Mouse (Mus musculus): ENCODE data around the gene Crybg3. TPM values are rescaled to one million over a fixed set of nuclear protein-coding genes. Genes with fewer than 3 reads are reported as not detected.

The Crybg3 gene
- total and polyA plus RNA-seq, 3 experiments = 0.10 to 2.9 (median 1.4) TPM

GRCm38 (mm10) chr16:59547887-59548581 lies 52.7 kb downstream of the Crybg3 start:
- H3K9me3 ChIP-seq (replicated peaks) = peaks cover 2% of the 10 kb centered on the region
- H3K4me3 ChIP-seq (ENCODE audit: low read depth, low read length) = no peak overlapping the region
- no peaks in the 10 kb centered on the region for H3K36me3 ChIP-seq (replicated peaks)
- ATAC-seq (ENCODE audit: extremely low read depth, insufficient number of reproducible peaks, low FRiP score, poor library complexity, severe bottlenecking) (no peak), DNase-seq (ENCODE audit: low spot score) (no peak)
- H3K27me3 ChIP-seq (ENCODE audit: insufficient read depth, low read length) = 0 out of 2 replicates have a peak, but pooled peaks cover 4% of the 10 kb centered on the region
- TF ChIP-seq CTCF (IDR thresholded peaks at IDR 0.05; ENCODE audit: low read depth, low read length) (no peak), POLR2AphosphoS5 (IDR thresholded peaks at IDR 0.05; ENCODE audit: insufficient replicate concordance, low read depth, low read length) (no peak), TAL1 (conservative IDR thresholded peaks at IDR 0.05; ENCODE audit: low read depth, low read length) (no peak), GATA2 (IDR thresholded peaks at IDR 0.05; ENCODE audit: borderline replicate concordance, low read depth, low read length) (no peak), GATA1 (IDR thresholded peaks at IDR 0.05; ENCODE audit: borderline replicate concordance, low read length) (no peak)
- no peaks in the 10 kb centered on the region for H3K4me1 ChIP-seq (ENCODE audit: insufficient read depth, low read depth, low read length)

- TF ChIP-seq GATA2 (IDR thresholded peaks at IDR 0.05; ENCODE audit: borderline replicate concordance, low read depth, low read length) = no peak
- Histone ChIP-seq H3K4me3 (ENCODE audit: low read depth, low read length) (no peak overlapping the region), H3K4me1 (ENCODE audit: insufficient read depth, low read depth, low read length) (no peaks in the 10 kb centered on the region), H3K9me3 (replicated peaks) (peaks cover 2% of the 10 kb centered on the region), H3K36me3 (replicated peaks) (no peaks in the 10 kb centered on the region), H3K27me3 (ENCODE audit: insufficient read depth, low read length) (peaks cover 6% of the 10 kb centered on the region; the same call in 1 of the 2 replicates)
- ATAC-seq (ENCODE audit: extremely low read depth, insufficient number of reproducible peaks, low FRiP score, poor library complexity, severe bottlenecking) (no peak), DNase-seq (ENCODE audit: low spot score) (no peak)
These were observed 53.3 kb downstream of the Crybg3 start for GRCm38 (mm10) chr16:59547466-59547865.

GRCm38 (mm10) chr16:59545360-59545759 lies 55.4 kb downstream of the Crybg3 start:
- Histone ChIP-seq H3K36me3 (replicated peaks) (no peaks in the 10 kb centered on the region), H3K27me3 (ENCODE audit: insufficient read depth, low read length) (peaks cover 6% of the 10 kb centered on the region; the same call in 1 of the 2 replicates), H3K9me3 (replicated peaks) (peaks cover 2% of the 10 kb centered on the region), H3K4me1 (ENCODE audit: insufficient read depth, low read depth, low read length) (no peaks in the 10 kb centered on the region), H3K4me3 (ENCODE audit: low read depth, low read length) (no peak overlapping the region)
- ATAC-seq (ENCODE audit: extremely low read depth, insufficient number of reproducible peaks, low FRiP score, poor library complexity, severe bottlenecking) = no peak
- TF ChIP-seq POLR2AphosphoS5 (IDR thresholded peaks at IDR 0.05; ENCODE audit: insufficient replicate concordance, low read depth, low read length) = no peak
- no peak for TF ChIP-seq TAL1 (conservative IDR thresholded peaks at IDR 0.05; ENCODE audit: low read depth, low read length)
- no peak for TF ChIP-seq GATA2 (IDR thresholded peaks at IDR 0.05; ENCODE audit: borderline replicate concordance, low read depth, low read length)
- TF ChIP-seq GATA1 (IDR thresholded peaks at IDR 0.05; ENCODE audit: borderline replicate concordance, low read length) = no peak
- no peak for TF ChIP-seq CTCF (IDR thresholded peaks at IDR 0.05; ENCODE audit: low read depth, low read length)
- DNase-seq (ENCODE audit: low spot score) = no peak

GRCm38 (mm10) chr16:59541382-59541781 lies 59.4 kb downstream of the Crybg3 start:
- Histone ChIP-seq H3K9me3 (replicated peaks) (no peaks in the 10 kb centered on the region), H3K36me3 (replicated peaks) (no peaks in the 10 kb centered on the region), H3K27me3 (ENCODE audit: insufficient read depth, low read length) (peaks cover 6% of the 10 kb centered on the region; the same call in 1 of the 2 replicates), H3K4me1 (ENCODE audit: insufficient read depth, low read depth, low read length) (no peaks in the 10 kb centered on the region), H3K4me3 (ENCODE audit: low read depth, low read length) (no peak overlapping the region)
- no peak for TF ChIP-seq GATA2 (IDR thresholded peaks at IDR 0.05; ENCODE audit: borderline replicate concordance, low read depth, low read length)
- TF ChIP-seq POLR2AphosphoS5 (IDR thresholded peaks at IDR 0.05; ENCODE audit: insufficient replicate concordance, low read depth, low read length) = no peak
- no peak for TF ChIP-seq CTCF (IDR thresholded peaks at IDR 0.05; ENCODE audit: low read depth, low read length)
- no peak for TF ChIP-seq GATA1 (IDR thresholded peaks at IDR 0.05; ENCODE audit: borderline replicate concordance, low read length)
- TF ChIP-seq TAL1 (conservative IDR thresholded peaks at IDR 0.05; ENCODE audit: low read depth, low read length) = no peak
- ATAC-seq (ENCODE audit: extremely low read depth, insufficient number of reproducible peaks, low FRiP score, poor library complexity, severe bottlenecking) = no peak
- no peak for DNase-seq (ENCODE audit: low spot score)

GRCm38 (mm10) chr16:59540944-59541343 lies 59.8 kb downstream of the Crybg3 start:
- ATAC-seq (ENCODE audit: extremely low read depth, insufficient number of reproducible peaks, low FRiP score, poor library complexity, severe bottlenecking) (no peak), DNase-seq (ENCODE audit: low spot score) (no peak)
- H3K36me3 ChIP-seq (replicated peaks) = no peaks in the 10 kb centered on the region
- peaks cover 6% of the 10 kb centered on the region; the same call in 1 of the 2 replicates for H3K27me3 ChIP-seq (ENCODE audit: insufficient read depth, low read length)
- H3K4me1 ChIP-seq (ENCODE audit: insufficient read depth, low read depth, low read length) = no peaks in the 10 kb centered on the region
- TF ChIP-seq GATA2 (IDR thresholded peaks at IDR 0.05; ENCODE audit: borderline replicate concordance, low read depth, low read length) = no peak
- TF ChIP-seq TAL1 (conservative IDR thresholded peaks at IDR 0.05; ENCODE audit: low read depth, low read length) = no peak
- no peak for TF ChIP-seq POLR2AphosphoS5 (IDR thresholded peaks at IDR 0.05; ENCODE audit: insufficient replicate concordance, low read depth, low read length)
- no peak for TF ChIP-seq CTCF (IDR thresholded peaks at IDR 0.05; ENCODE audit: low read depth, low read length)
- no peak for TF ChIP-seq GATA1 (IDR thresholded peaks at IDR 0.05; ENCODE audit: borderline replicate concordance, low read length)
- H3K4me3 ChIP-seq (ENCODE audit: low read depth, low read length) = no peak overlapping the region
- no peaks in the 10 kb centered on the region for H3K9me3 ChIP-seq (replicated peaks)

GRCm38 (mm10) chr16:59535673-59536072 lies 65.1 kb downstream of the Crybg3 start:
- no peak for DNase-seq (ENCODE audit: low spot score)
- TF ChIP-seq GATA2 (IDR thresholded peaks at IDR 0.05; ENCODE audit: borderline replicate concordance, low read depth, low read length) (no peak), POLR2AphosphoS5 (IDR thresholded peaks at IDR 0.05; ENCODE audit: insufficient replicate concordance, low read depth, low read length) (no peak), TAL1 (conservative IDR thresholded peaks at IDR 0.05; ENCODE audit: low read depth, low read length) (no peak), CTCF (IDR thresholded peaks at IDR 0.05; ENCODE audit: low read depth, low read length) (no peak), GATA1 (IDR thresholded peaks at IDR 0.05; ENCODE audit: borderline replicate concordance, low read length) (no peak)
- no peak for ATAC-seq (ENCODE audit: extremely low read depth, insufficient number of reproducible peaks, low FRiP score, poor library complexity, severe bottlenecking)
- Histone ChIP-seq H3K9me3 (replicated peaks) (no peaks in the 10 kb centered on the region), H3K27me3 (ENCODE audit: insufficient read depth, low read length) (no peaks in the 10 kb centered on the region; the same call in 1 of the 2 replicates), H3K4me3 (ENCODE audit: low read depth, low read length) (no peak overlapping the region), H3K36me3 (replicated peaks) (no peaks in the 10 kb centered on the region), H3K4me1 (ENCODE audit: insufficient read depth, low read depth, low read length) (peaks cover 3% of the 10 kb centered on the region; the same call in 1 of the 2 replicates)

All from G1E (cell line).